Mouse (Mus musculus) heart, embryonic 14.5 days (tissue): ENCODE results near the gene Ribc2. TPM values are rescaled to one million over a fixed set of nuclear protein-coding genes. Genes with fewer than 3 reads are reported as not detected.

Experiments
- polyA plus RNA-seq: library from polyadenylated mRNA; unstranded; fragments of >200 nt; fragmentation: Nextera tagmentation; extraction: Ambion mirVana; gene quantifications from 2 replicates; pipeline ENCODE4 v1.2.1, GENCODE M21; 2014

Gene Ribc2
- polyA plus RNA-seq, 1 experiment from 2014 or later, result not detected

Other genes starting within 250 kb of the Ribc2 start
- 0.30 and 0.32 TPM in 2 replicates for gene Gm29666, start 212.0 kb upstream of the Ribc2 start, polyA plus RNA-seq
- 20.4 TPM in 2 replicates for gene Nup50, start 208.7 kb upstream of the Ribc2 start, polyA plus RNA-seq
- gene 5031439G07Rik, start 143.5 kb upstream of the Ribc2 start, polyA plus RNA-seq, result 9.4 and 9.9 TPM in 2 replicates
- gene Upk3a, start 114.9 kb upstream of the Ribc2 start, polyA plus RNA-seq, result not detected in 2 replicates
- 17.4 and 17.5 TPM in 2 replicates for gene Fam118a, start 103.1 kb upstream of the Ribc2 start, polyA plus RNA-seq
- gene Smc1b, start 114 bp upstream of the Ribc2 start, polyA plus RNA-seq, result 0.04 and 0.09 TPM in 2 replicates
- gene Fbln1, start 73.9 kb downstream of the Ribc2 start, polyA plus RNA-seq, result 128 and 162 TPM in 2 replicates
- 210 and 234 TPM in 2 replicates for gene Atxn10, start 204.2 kb downstream of the Ribc2 start, polyA plus RNA-seq